10 mouse cellular contexts compared by ENCODE assay signal in the genomic region with DNA sequence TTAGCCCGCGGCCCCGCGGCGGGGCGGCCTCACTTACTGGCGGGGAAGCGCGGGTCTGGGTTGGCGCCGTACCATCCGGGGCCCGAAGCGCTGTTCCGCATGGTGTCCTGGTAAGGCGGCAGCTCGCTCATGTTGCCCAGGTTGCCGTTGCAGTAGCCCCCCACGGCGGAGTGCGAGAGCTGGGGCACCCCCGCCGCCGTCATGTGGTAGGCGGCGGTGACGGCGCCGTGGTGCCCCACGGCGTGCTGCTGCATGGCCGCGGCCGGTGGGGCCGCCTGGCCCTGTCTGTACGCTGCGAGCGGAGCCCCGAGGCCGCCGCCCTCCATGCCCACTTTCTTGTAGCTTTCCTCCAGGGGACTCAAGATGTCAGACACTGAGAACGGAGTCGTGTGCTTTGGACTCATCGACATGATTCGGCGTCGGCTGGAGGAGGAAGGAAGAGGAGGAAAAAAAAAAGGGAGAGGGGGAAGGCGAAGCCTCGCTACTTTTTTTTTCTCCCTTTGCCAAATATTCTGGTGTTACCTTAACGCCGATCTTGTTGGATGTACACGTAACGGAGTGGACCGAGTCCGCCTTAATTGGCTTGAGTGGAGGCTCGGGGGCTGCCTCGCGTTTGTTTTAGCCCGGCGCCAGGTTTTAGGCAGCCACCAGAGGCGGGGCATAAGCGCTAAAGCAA. TPM values are rescaled to one million over a fixed set of nuclear protein-coding genes. Genes with fewer than 3 reads are reported as not detected.
DNase-seq lines count a peak whose midpoint lies in the region; ATAC-seq and TF ChIP-seq lines count a peak whose summit lies in the region.
"Had no signal": no experiment of that assay in that cellular context is flagged by ENCODE, and none has a peak within 500 bp of the region (broad histone marks: within the 10 kb centered on the region; RNA-seq: fewer than 3 reads in every experiment).

No protein-coding gene starts in this region.

- no peak for DNase-seq in heart, postnatal 36 days
- DNase-seq in forebrain, postnatal 0 days: peak; percentile 33
- peak; percentile 90 to 93 for DNase-seq in lung, adult 18-20 months
- peak; percentile 50 for DNase-seq in retina, postnatal 1 day
- no peak for DNase-seq in layer of hippocampus, postnatal 36 days
- DNase-seq in cerebellum, adult 18-20 months: no peak
- no peak for DNase-seq in kidney, postnatal 14 days
- DNase-seq: cerebellum, adult 9-11 months had no signal

- peak overlapping the region; percentile 69 for H3K4me2 ChIP-seq in heart, embryonic 15.5 days
- H3K4me2 ChIP-seq in forebrain, postnatal 0 days (ENCODE audit: low read depth): peak overlapping the region; percentile 38

- peak overlapping the region; percentile 46 for H3K4me3 ChIP-seq in heart, embryonic 15.5 days
- peak overlapping the region; percentile 28 for H3K4me3 ChIP-seq in forebrain, postnatal 0 days (ENCODE audit: low read depth, low read length)

- ATAC-seq in heart, embryonic 15.5 days (replicated peaks; ENCODE audit: insufficient number of reproducible peaks, insufficient read depth, low FRiP score, low read depth): peak; percentile 38; the same call in 1 of the 2 replicates
- ATAC-seq in forebrain, postnatal 0 days: peak; percentile 21; the same call in 1 of the 2 replicates

- WGBS in heart, embryonic 15.5 days: under 1% methylated on average over 62 of the region's 62 CpGs
- 2% methylated on average over 62 of the region's 62 CpGs for WGBS in forebrain, postnatal 0 days

- TF ChIP-seq CTCF in forebrain, postnatal 0 days (IDR thresholded peaks at IDR 0.05; ENCODE audit: low read depth): no peak

- intact Hi-C loops in heart, postnatal 36 days (cut with DNase I): loop anchor here (10.0 kb wide), 1 partner anchor 290 kb away; no protein-coding TSS in a partner anchor

- H3K36me3 ChIP-seq in heart, embryonic 15.5 days: no peaks in the 10 kb centered on the region
- no peaks in the 10 kb centered on the region for H3K36me3 ChIP-seq in forebrain, postnatal 0 days (ENCODE audit: insufficient read depth)

- no peaks in the 10 kb centered on the region for H3K9me3 ChIP-seq in heart, embryonic 15.5 days (replicated peaks)
- H3K9me3 ChIP-seq in forebrain, postnatal 0 days (ENCODE audit: low read length): no peaks in the 10 kb centered on the region

- no peak overlapping the region for H3K27ac ChIP-seq in heart, embryonic 15.5 days
- peak overlapping the region; percentile 16; the same call in 1 of the 2 replicates for H3K27ac ChIP-seq in forebrain, postnatal 0 days (ENCODE audit: low read depth, low read length)

- H3K4me1 ChIP-seq in heart, embryonic 15.5 days (replicated peaks): peaks cover 25% of the 10 kb centered on the region
- H3K4me1 ChIP-seq in forebrain, postnatal 0 days (ENCODE audit: insufficient read depth): no peaks in the 10 kb centered on the region

- H3K27me3 ChIP-seq in heart, embryonic 15.5 days: peaks cover 96% of the 10 kb centered on the region
- peaks cover 77% of the 10 kb centered on the region for H3K27me3 ChIP-seq in forebrain, postnatal 0 days (ENCODE audit: insufficient read depth, low read length)
- H3K27me3 ChIP-seq: CH12.LX had no signal

- no peak overlapping the region for H3K9ac ChIP-seq in heart, embryonic 15.5 days
- no peak overlapping the region; the same call in 1 of the 2 replicates for H3K9ac ChIP-seq in forebrain, postnatal 0 days

RNA-seq across cellular contexts. Expression of gene Nkx2-1, which starts 1.9 kb away (rescaled TPM):
- 2.1 and 6.4 TPM in 2 replicates for polyA plus RNA-seq in heart, embryonic 15.5 days (2015; fragmentation: Nextera tagmentation; extraction: Ambion mirVana)
- total RNA-seq in heart, postnatal 36 days (2021): not detected
- total RNA-seq in forebrain, postnatal 0 days (2014; rRNA removed): 2.9 and 10.3 TPM in 2 replicates
- polyA plus RNA-seq in forebrain, postnatal 0 days (2015; fragmentation: Nextera tagmentation; extraction: Ambion mirVana): 3.8 and 7.2 TPM in 2 replicates
- total RNA-seq in layer of hippocampus, postnatal 36 days (2021): under 1 TPM; 0.23 to 0.65 TPM
- total RNA-seq: CH12.LX had no signal

Comparison
In these comparisons a context has a peak if more than half of its experiments do, and no peak if none do; other contexts are left out.
1. DNase-seq: peak in forebrain, postnatal 0 days (single experiment), lung, adult 18-20 months (2 of 2) and retina, postnatal 1 day (single experiment); none in heart, postnatal 36 days (0 of 2), layer of hippocampus, postnatal 36 days (0 of 2), cerebellum, adult 18-20 months (0 of 2) and kidney, postnatal 14 days (single experiment).